Mouse (Mus musculus) CD4-positive naive resting alpha-beta T cell, adult 76 days (primary cell): Measurements from ENCODE around the gene 4930505A04Rik. TPM values are rescaled to one million over a fixed set of nuclear protein-coding genes. Genes with fewer than 3 reads are reported as not detected.

Source experiments
- total RNA-seq: library from RNA; stranded (reverse); gene quantifications from one replicate; pipeline ENCODE4 v1.2.4, GENCODE M21; 2023

The 4930505A04Rik gene
- total RNA-seq: not detected

DNA sequence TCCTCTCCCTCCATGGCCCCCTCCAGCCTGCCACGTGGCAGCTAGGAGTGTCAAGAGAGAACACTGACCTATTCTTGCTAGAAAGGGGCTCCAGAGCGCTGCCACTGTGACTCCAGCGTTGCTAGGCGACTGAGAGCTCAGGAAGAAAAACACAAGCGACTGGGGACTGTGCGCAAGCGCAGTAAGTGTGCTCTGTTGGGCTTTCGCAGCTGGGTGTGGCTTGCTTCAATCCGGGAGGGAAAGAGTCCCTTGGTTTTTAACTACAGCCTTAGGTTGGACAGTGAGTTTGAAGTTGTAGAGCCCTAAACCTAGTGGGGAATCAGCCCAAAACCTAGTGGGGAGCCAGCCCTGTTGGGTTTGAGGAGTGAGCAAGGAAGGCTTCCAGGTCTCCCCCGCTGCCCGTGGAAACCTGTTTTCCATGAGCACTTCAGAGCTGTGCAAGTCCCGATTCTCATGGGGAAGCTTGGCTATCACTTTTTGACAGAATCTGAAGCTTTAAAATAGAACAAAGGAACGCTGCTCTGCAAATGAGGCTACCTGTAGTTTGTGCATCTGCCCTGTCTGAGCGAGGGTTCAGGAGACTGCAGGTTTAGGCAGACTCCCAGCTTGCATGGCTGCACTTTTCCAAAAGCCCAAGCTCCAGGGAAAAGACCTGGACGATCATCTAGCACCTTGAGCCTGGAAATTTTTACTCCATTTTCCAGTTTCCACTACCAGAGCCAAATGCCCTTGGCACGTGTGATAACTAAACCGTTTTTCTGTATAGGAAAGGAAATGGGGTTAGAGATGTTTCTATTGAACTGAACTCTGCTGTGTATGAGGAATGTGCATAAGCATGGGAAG lies at the start of gene 4930505A04Rik:
Gene 4930505A04Rik, minus strand, starts transcription at position 77 of the 843 bp plus-strand sequence.

Other genes starting within 250 kb of the 4930505A04Rik start
- gene Sptbn1, start 203.7 kb downstream of the 4930505A04Rik start, total RNA-seq: 277 TPM
- gene Acyp2, start 177.8 kb upstream of the 4930505A04Rik start, total RNA-seq: 0.70 TPM